Mouse (Mus musculus): ENCODE measurements at regions not wholly inside any gene's neighbourhood (a gene's known extent, or its start where the extent isn't known, plus 50 kb on each side); places are given as distances from the start of the nearest gene placed in this dataset.

DNA sequence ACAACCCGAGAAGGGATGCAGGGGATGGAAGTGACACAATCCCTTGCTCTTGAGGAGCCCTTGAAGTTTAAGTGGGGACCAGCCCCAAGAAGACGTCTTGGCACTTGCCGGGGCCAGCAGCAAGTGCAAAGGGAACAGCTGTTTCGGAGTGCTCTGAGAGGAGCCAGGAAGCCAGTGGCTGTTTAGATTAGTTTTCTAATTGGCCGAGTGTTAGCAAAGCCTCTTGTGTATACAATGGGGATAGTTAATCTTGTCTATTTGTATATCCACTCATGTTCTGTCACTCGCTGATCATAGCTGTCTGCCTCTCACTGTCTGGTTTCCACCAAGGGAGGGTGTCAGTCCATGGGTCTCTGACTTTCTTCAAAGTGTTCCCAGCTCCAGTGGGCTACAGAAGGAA is 76.6 kb upstream of the Cdon start:
- TF ChIP-seq POLR2A (IDR thresholded peaks at IDR 0.05; ENCODE audit: borderline replicate concordance, insufficient read depth, low read length), result no peak
- no peak for TF ChIP-seq CTCF (IDR thresholded peaks at IDR 0.05; ENCODE audit: borderline replicate concordance, insufficient read depth, low read depth, low read length)
